Mouse (Mus musculus): ENCODE data around the gene Sycp2.
A peak's percentile ranks its signal among the peaks of the same experiment; 100 is the strongest.

The Sycp2 gene

GRCm38 (mm10) chr2:178303453-178304187 lies 103.9 kb downstream of the Sycp2 start:
- DNase-seq (ENCODE audit: low read depth, low spot score): peak; percentile 20
